Mouse (Mus musculus): Measurements from ENCODE around the gene Tmtc1. TPM values are rescaled to one million over a fixed set of nuclear protein-coding genes. Genes with fewer than 3 reads are reported as not detected.

Tmtc1 gene
- total RNA-seq, 2 experiments from 2014 or later: 8.5 to 15.2 TPM

Other genes with a start within 250 kb of the Tmtc1 start
- 10 to 100 TPM; 67.7 to 71.7 TPM for gene Ergic2, start 232.0 kb downstream of the Tmtc1 start, total RNA-seq (2021)